Mouse (Mus musculus): ENCODE data around the gene Tmprss11e. TPM values are rescaled to one million over a fixed set of nuclear protein-coding genes. Genes with fewer than 3 reads are reported as not detected.

Tmprss11e gene
- polyA plus RNA-seq, 1 experiment = not detected

DNA sequence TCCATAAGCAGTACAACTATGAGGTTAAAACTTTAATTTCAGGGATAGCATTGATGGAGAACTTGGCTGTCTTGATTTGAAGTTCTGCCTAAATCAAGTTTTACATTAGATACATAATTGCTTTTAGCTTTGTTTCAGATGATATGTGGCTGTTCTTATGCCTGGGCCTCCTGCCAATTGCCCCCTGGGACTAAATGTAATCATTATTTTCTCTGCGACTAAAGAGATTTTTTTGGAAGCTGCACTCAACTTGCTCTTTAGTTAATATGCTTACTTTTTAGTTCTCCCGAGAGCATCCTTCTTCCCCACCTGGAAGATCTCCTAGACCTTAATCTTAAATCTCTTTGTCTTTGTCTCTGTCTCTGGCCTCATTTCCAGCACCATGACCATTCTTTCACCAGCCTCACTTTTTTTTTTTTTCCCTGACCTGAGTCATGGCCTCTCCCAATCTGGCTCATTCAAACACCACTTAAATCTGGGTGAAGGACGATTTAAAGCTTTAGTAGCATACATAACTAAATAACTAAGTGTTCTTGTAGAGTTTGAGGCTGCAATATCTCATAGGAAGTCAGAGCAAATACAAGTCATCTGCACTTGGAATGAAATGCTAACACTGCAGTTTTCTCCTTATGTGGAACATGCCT, 23.5 kb upstream of the Tmprss11e start:
- no peaks in the 10 kb centered on the region for H3K27me3 ChIP-seq (replicated peaks)
- no peak for TF ChIP-seq FLI1 (IDR thresholded peaks at IDR 0.05; ENCODE audit: low read length)
- TF ChIP-seq GATA1 (IDR thresholded peaks at IDR 0.05; ENCODE audit: borderline replicate concordance, low read length) = no peak
- H3K4me1 ChIP-seq = no peaks in the 10 kb centered on the region
- no peaks in the 10 kb centered on the region for H3K36me3 ChIP-seq (replicated peaks; ENCODE audit: low read length)
- H3K4me3 ChIP-seq (replicated peaks) = no peak overlapping the region
- H3K9me3 ChIP-seq = no peaks in the 10 kb centered on the region

DNA sequence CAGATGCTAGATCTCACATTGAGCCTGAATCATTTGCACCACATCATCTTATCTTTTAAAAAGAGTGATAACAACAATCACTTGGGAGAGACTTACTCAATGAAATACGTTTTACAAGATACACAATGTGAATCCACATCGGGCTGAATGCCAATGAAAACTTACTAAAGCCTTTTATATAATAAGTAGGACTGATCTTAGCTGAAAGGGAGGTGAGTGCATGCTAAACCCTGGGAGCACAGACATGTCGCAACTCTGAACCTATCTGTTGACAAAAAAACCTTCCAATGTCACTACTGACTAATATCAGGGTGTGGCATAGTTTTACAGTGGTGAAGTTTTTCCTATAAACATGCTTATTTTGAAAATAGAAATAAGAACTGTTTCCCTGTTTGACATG, 2.8 kb downstream of the Tmprss11e start:
- H3K4me1 ChIP-seq = no peaks in the 10 kb centered on the region
- H3K27me3 ChIP-seq (replicated peaks) = no peaks in the 10 kb centered on the region
- no peaks in the 10 kb centered on the region for H3K36me3 ChIP-seq (replicated peaks; ENCODE audit: low read length)
- TF ChIP-seq GATA1 (IDR thresholded peaks at IDR 0.05; ENCODE audit: borderline replicate concordance, low read length) (no peak), FLI1 (IDR thresholded peaks at IDR 0.05; ENCODE audit: low read length) (no peak)
- H3K9me3 ChIP-seq = no peaks in the 10 kb centered on the region
- no peak overlapping the region for H3K4me3 ChIP-seq (replicated peaks)

GRCm38 (mm10) chr5:86741146-86741545, 4.5 kb downstream of the Tmprss11e start:
- Histone ChIP-seq H3K4me3 (replicated peaks) (no peak overlapping the region), H3K9me3 (no peaks in the 10 kb centered on the region), H3K4me1 (no peaks in the 10 kb centered on the region), H3K36me3 (replicated peaks; ENCODE audit: low read length) (no peaks in the 10 kb centered on the region), H3K27me3 (replicated peaks) (no peaks in the 10 kb centered on the region)
- no peak for TF ChIP-seq FLI1 (IDR thresholded peaks at IDR 0.05; ENCODE audit: low read length)
- TF ChIP-seq GATA1 (IDR thresholded peaks at IDR 0.05; ENCODE audit: borderline replicate concordance, low read length) = no peak

DNA sequence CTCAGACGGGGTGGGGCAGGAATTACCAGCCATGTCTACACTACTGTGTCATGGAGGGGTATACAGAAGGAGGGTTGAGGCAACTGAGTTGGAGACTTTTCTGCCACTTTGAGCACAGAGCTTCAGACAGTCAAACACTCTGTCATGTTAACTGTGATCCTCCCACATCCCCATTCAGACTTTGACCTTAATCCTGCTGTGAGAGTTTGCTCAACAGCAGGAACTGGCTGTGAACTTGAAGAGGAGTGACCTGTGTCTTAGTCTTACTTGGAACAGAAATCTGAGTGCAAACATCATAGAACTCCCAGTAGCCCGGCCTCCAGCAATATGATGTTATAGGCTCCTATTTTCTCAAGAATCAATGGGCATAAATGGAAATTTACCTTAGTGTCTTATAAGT, 9.8 kb downstream of the Tmprss11e start:
- no peaks in the 10 kb centered on the region for H3K4me1 ChIP-seq
- H3K4me3 ChIP-seq (replicated peaks) = no peak overlapping the region
- H3K9me3 ChIP-seq = no peaks in the 10 kb centered on the region
- H3K36me3 ChIP-seq (replicated peaks; ENCODE audit: low read length) = no peaks in the 10 kb centered on the region
- no peaks in the 10 kb centered on the region for H3K27me3 ChIP-seq (replicated peaks)
- no peak for TF ChIP-seq GATA1 (IDR thresholded peaks at IDR 0.05; ENCODE audit: borderline replicate concordance, low read length)
- no peak for TF ChIP-seq FLI1 (IDR thresholded peaks at IDR 0.05; ENCODE audit: low read length)

- H3K4me1 ChIP-seq = no peaks in the 10 kb centered on the region
- H3K36me3 ChIP-seq (replicated peaks; ENCODE audit: low read length) = no peaks in the 10 kb centered on the region
- no peaks in the 10 kb centered on the region for H3K27me3 ChIP-seq (replicated peaks)
- TF ChIP-seq FLI1 (IDR thresholded peaks at IDR 0.05; ENCODE audit: low read length) (no peak), GATA1 (IDR thresholded peaks at IDR 0.05; ENCODE audit: borderline replicate concordance, low read length) (no peak)
- peaks cover 3% of the 10 kb centered on the region for H3K9me3 ChIP-seq
- H3K4me3 ChIP-seq (replicated peaks) = no peak overlapping the region
These were observed 15.0 kb downstream of the Tmprss11e start for GRCm38 (mm10) chr5:86730587-86730986.

GRCm38 (mm10) chr5:86728574-86728973, 17.0 kb downstream of the Tmprss11e start:
- H3K9me3 ChIP-seq = peaks cover 3% of the 10 kb centered on the region
- no peak for TF ChIP-seq FLI1 (IDR thresholded peaks at IDR 0.05; ENCODE audit: low read length)
- TF ChIP-seq GATA1 (IDR thresholded peaks at IDR 0.05; ENCODE audit: borderline replicate concordance, low read length) = no peak
- H3K27me3 ChIP-seq (replicated peaks) = no peaks in the 10 kb centered on the region
- H3K4me1 ChIP-seq = no peaks in the 10 kb centered on the region
- H3K36me3 ChIP-seq (replicated peaks; ENCODE audit: low read length) = no peaks in the 10 kb centered on the region
- H3K4me3 ChIP-seq (replicated peaks) = no peak overlapping the region

DNA sequence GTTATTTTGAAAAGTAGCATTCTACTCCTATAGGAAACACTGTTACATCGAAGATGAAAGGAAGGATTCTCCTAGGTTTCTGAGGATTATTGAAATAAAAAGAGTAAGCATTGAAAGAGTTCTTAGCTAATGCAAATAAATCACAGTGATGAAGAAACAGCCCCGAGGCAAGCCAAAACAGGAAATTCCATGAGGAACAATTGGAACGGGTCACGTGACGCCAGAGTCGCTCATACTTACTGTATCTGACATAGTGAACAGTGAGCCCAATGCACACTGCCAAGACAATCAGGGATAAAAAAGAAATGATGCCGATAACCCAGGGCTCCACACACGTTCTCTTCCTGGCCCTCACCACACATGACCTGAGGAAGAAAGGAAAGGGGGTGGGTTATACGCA, 18.6 kb downstream of the Tmprss11e start:
- Histone ChIP-seq H3K9me3 (peaks cover 3% of the 10 kb centered on the region), H3K36me3 (replicated peaks; ENCODE audit: low read length) (no peaks in the 10 kb centered on the region), H3K4me1 (no peaks in the 10 kb centered on the region), H3K4me3 (replicated peaks) (no peak overlapping the region), H3K27me3 (replicated peaks) (no peaks in the 10 kb centered on the region)
- TF ChIP-seq GATA1 (IDR thresholded peaks at IDR 0.05; ENCODE audit: borderline replicate concordance, low read length) = no peak

- H3K36me3 ChIP-seq (replicated peaks; ENCODE audit: low read length) = no peaks in the 10 kb centered on the region
- no peak overlapping the region for H3K4me3 ChIP-seq (replicated peaks)
- H3K4me1 ChIP-seq = no peaks in the 10 kb centered on the region
- no peaks in the 10 kb centered on the region for H3K27me3 ChIP-seq (replicated peaks)
- H3K9me3 ChIP-seq = peaks cover 3% of the 10 kb centered on the region
- TF ChIP-seq FLI1 (IDR thresholded peaks at IDR 0.05; ENCODE audit: low read length) = no peak
- TF ChIP-seq GATA1 (IDR thresholded peaks at IDR 0.05; ENCODE audit: borderline replicate concordance, low read length) = no peak
These were observed 20.6 kb downstream of the Tmprss11e start for GRCm38 (mm10) chr5:86725021-86725420.

- no peaks in the 10 kb centered on the region for H3K36me3 ChIP-seq (replicated peaks; ENCODE audit: low read length)
- TF ChIP-seq GATA1 (IDR thresholded peaks at IDR 0.05; ENCODE audit: borderline replicate concordance, low read length) (no peak), FLI1 (IDR thresholded peaks at IDR 0.05; ENCODE audit: low read length) (no peak)
- H3K9me3 ChIP-seq = peaks cover 3% of the 10 kb centered on the region
- H3K27me3 ChIP-seq (replicated peaks) = no peaks in the 10 kb centered on the region
- no peak overlapping the region for H3K4me3 ChIP-seq (replicated peaks)
- H3K4me1 ChIP-seq = no peaks in the 10 kb centered on the region
These were observed 22.7 kb downstream of the Tmprss11e start for GRCm38 (mm10) chr5:86722820-86723460.

DNA sequence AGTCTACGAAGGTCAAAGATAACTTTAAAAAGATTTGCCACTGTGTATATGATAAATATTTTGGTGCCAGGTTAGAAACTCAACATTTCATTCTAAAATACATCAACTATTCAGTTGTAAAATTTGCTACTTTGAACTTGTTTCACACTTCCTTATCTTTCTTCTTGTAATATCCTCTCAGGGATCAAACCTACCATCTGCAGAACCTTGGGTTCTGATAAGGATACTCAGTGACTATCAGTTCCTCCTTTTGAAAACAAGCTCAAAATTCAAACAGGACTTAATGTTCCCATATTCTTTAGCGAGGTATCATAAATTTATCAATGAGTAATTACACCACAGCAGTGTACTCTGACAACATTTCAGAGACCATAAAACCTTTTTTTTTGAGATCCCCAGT, 30.6 kb downstream of the Tmprss11e start:
- no peaks in the 10 kb centered on the region for H3K27me3 ChIP-seq (replicated peaks)
- no peak overlapping the region for H3K4me3 ChIP-seq (replicated peaks)
- no peaks in the 10 kb centered on the region for H3K9me3 ChIP-seq
- H3K4me1 ChIP-seq = no peaks in the 10 kb centered on the region
- no peaks in the 10 kb centered on the region for H3K36me3 ChIP-seq (replicated peaks; ENCODE audit: low read length)
- TF ChIP-seq FLI1 (IDR thresholded peaks at IDR 0.05; ENCODE audit: low read length) (no peak), GATA1 (IDR thresholded peaks at IDR 0.05; ENCODE audit: borderline replicate concordance, low read length) (no peak)
